Mouse (Mus musculus): ENCODE results near the gene Sohlh1.

- TF ChIP-seq POLR2A (IDR thresholded peaks at IDR 0.05; ENCODE audit: borderline replicate concordance, control insufficient read depth, low read depth, low read length) (no peak), CTCF (IDR thresholded peaks at IDR 0.05; ENCODE audit: control insufficient read depth, insufficient read depth, low read length) (no peak)
These were observed 17.2 kb upstream of the Sohlh1 start for GRCm38 (mm10) chr2:25864230-25864629.

All from bone marrow, adult 2 months (tissue).